Mouse (Mus musculus): Measurements from ENCODE around the gene Gtf2ird1.
"Not testable (repeated sequence)": the region's sequence is repeated elsewhere in the genome, so short reads cannot be mapped to it uniquely, and the experiment has no call there.

Gtf2ird1 gene

GRCm38 (mm10) chr5:134343530-134343929 is 113.0 kb downstream of the Gtf2ird1 start:
- not testable (repeated sequence) for DNase-seq (ENCODE audit: low spot score in 2 of 2)

- no peak for DNase-seq (ENCODE audit: low spot score in 2 of 2)
Measured at GRCm38 (mm10) chr5:134342503-134343205, 113.9 kb downstream of the Gtf2ird1 start.

- no peak for DNase-seq (ENCODE audit: low spot score in 2 of 2)
Measured at GRCm38 (mm10) chr5:134341721-134342120, 114.8 kb downstream of the Gtf2ird1 start.

DNA sequence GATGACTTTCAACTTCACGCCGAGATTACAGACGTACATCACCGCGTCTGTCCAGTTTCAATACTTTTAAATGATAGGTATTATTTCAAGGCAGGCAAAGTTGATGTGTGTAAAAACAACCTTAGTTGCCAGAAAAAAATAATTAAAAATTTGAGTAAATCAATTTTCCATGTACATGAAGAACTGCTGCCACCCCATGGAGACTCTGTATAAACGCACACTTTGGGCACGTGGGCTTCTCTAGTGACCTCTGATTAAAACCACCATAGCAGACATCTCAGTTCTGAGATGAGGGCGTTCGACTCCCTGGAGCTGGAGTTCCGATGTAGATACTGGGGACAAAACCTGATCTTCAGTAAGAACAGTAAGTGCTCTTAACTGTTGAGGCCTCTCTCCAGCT is 115.2 kb downstream of the Gtf2ird1 start:
- DNase-seq (ENCODE audit: low spot score in 2 of 2) = peak in 1 of 2 experiments; percentile 9

- DNase-seq (ENCODE audit: low spot score in 2 of 2) = no peak
Measured at GRCm38 (mm10) chr5:134340101-134340522, 116.4 kb downstream of the Gtf2ird1 start.

DNA sequence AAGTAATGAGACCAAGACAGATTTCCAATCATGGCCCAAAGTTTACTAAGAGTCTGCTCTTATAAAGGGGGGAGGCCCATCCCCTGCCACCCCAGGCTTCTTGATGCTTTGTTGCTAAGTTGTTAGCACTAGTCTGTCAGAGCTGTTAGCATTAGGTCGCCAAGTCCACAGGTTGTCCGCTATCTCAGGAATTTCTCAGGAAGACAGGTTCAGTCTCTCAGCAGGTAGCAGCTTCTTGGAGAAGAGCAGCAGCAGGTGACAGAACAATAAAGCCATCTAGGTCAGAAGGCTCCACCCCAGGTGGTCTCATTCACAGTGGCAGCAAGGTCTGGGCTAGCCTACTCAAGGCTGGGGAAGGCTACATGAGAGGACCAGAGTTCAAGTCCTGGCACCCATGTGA is 119.5 kb downstream of the Gtf2ird1 start:
- DNase-seq (ENCODE audit: low spot score in 2 of 2) = not testable (repeated sequence)

DNA sequence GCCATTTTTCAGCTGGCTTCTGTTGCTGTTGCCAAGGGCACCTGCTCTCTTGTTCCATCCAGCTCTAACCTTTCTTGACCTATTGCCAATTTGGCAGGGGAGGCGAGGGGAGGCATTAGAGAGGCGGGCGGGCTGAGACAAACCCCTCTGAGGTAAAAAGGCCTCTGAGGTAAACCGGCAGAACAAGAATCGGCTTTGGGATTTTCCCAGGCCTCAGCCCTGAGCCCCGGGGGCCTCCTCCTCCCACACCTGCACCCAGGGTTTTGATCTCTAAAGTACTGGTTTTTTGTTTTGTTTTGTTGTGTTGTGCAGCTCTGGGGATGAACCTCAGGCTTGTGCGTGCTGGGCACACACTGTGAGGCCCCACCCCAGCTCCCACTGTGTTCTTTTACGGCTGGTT is 123.8 kb downstream of the Gtf2ird1 start:
- DNase-seq (ENCODE audit: low spot score in 2 of 2) = no peak

DNA sequence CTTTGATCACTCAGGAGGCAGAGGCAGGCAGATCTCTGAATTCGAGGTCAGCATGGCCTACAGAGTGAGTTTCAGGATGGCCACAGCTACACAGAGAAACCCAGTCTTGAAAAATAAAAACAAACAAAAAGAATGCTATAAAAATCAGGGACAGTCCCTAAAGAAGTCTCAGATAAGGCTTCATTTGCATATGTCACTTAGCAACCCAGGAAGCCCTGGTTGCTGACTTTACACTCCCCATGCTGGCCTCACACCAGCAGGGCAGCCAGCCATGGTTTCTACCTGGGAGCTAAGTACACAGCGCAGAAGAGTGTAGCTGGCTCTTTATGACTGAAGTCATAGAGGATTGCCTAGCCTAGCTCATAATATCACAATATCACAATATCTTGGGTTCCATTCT is 126.4 kb downstream of the Gtf2ird1 start:
- no peak for DNase-seq (ENCODE audit: low spot score in 2 of 2)

DNA sequence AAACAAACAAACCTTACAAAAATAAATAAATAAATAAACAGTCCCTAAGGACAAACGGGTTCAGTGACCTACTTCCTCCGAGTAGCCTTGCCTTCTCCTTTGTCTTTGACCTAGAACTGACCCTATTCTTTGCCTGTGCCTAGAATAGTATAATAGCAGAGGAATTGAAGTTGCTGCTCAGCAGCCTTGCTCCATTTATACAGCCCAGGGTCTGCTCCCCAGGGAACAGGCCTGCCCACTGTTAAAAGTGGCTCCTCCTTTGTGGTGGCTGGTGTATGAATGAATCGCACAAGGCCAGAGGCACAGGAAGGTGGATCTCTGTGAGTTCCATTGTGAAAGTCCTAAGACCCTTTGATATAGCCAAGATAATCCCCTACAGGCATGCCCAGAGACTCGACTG is 127.2 kb downstream of the Gtf2ird1 start:
- no peak for DNase-seq (ENCODE audit: low spot score in 2 of 2)

- no peak for DNase-seq (ENCODE audit: low spot score in 2 of 2)
Measured at GRCm38 (mm10) chr5:134328482-134329001, 128.0 kb downstream of the Gtf2ird1 start.

- no peak for DNase-seq (ENCODE audit: low spot score in 2 of 2)
Measured at GRCm38 (mm10) chr5:134325856-134326566, 130.5 kb downstream of the Gtf2ird1 start.

- no peak for DNase-seq (ENCODE audit: low spot score in 2 of 2)
Measured at GRCm38 (mm10) chr5:134323869-134324268, 132.6 kb downstream of the Gtf2ird1 start.

- DNase-seq (ENCODE audit: low spot score in 2 of 2) = no peak
Measured at GRCm38 (mm10) chr5:134323311-134323710, 133.2 kb downstream of the Gtf2ird1 start.

GRCm38 (mm10) chr5:134322355-134322754 is 134.2 kb downstream of the Gtf2ird1 start:
- no peak for DNase-seq (ENCODE audit: low spot score in 2 of 2)

DNA sequence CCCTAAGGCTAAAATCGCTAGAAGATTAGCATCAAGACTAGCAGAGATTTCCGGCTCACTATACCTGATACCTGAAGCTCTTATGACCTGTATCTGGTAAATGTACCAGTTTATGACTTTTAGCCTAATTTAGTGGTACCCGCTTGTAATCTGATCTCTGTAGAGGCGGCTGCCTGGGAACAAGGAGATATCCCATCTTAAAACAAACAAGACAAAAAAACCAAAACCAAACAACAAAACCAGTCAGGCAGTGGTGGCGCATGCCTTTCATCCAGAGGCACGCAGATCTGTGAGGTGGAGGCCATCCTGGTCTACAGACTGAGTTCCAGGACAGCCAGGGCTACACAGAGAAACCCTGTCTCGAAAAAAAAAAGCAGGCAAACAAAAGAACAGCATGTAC is 134.8 kb downstream of the Gtf2ird1 start:
- no peak for DNase-seq (ENCODE audit: low spot score in 2 of 2)

DNA sequence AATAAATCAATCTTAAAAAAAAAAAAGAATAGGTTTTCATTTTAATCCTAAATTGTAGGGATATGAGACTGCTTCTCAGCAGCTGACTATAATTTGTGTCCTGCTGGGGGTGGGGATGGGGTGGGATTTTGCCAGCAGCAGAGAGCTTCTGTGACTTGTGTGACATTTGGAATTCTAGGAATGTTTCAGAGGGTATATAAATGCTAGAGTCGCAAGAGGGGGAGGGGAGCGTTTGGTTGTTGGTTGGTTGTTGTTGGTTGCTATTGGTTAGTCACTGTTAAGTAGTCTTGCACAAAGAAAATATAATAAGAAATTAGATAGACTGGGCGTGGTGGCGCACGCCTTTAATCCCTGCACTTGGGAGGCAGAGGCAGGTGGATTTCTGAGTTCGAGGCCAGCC is 137.6 kb downstream of the Gtf2ird1 start:
- DNase-seq (ENCODE audit: low spot score in 2 of 2) = no peak

GRCm38 (mm10) chr5:134316721-134317120 is 139.8 kb downstream of the Gtf2ird1 start:
- no peak for DNase-seq (ENCODE audit: low spot score in 2 of 2)

GRCm38 (mm10) chr5:134315623-134316350 is 140.7 kb downstream of the Gtf2ird1 start:
- DNase-seq (ENCODE audit: low spot score in 2 of 2) = peak; percentile 46 to 62

- DNase-seq (ENCODE audit: low spot score in 2 of 2) = peak; percentile 95 to 96
Measured at GRCm38 (mm10) chr5:134314688-134315622, 141.6 kb downstream of the Gtf2ird1 start, which contains the start of gene Gtf2i. Gene Gtf2i, minus strand, starts transcription at chr5:134314760.

DNA sequence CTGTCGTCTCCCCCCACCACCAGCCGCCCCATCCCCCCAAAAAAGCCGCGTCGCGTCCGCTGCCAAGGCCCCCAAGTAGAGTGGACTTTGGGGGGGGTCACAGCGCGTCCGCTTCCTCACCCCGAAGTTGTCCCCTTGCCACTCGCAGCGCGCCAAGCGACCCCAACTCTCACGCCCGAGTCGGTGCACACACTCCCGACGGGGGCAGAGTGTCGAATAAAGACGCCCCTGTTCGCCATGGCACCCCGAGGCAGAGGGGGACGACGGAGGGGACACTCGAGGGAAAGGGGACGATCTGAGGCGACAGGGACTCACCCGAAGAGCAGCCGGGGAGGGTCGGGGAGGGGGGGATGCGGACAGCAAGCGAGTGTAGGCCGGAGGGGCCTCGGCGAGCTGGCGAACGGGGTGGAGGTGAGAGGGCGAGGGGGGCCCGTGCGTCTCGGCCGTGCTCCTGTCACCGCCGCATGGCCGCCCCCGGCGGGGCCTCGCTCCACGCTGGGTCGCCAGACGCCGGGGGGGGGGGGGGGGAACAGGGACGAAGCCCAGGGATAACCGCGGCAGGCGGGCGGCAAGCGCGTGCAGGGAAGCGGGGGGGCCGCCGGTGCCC is 142.3 kb downstream of the Gtf2ird1 start:
- DNase-seq (ENCODE audit: low spot score in 2 of 2) = no peak
